Mouse (Mus musculus) adrenal gland, adult 2 months (tissue): ENCODE measurements around the gene Upb1. TPM values are rescaled to one million over a fixed set of nuclear protein-coding genes. Genes with fewer than 3 reads are reported as not detected.

Source experiments
- polyA plus RNA-seq: library from polyadenylated mRNA; depleted of rRNA; stranded (reverse); fragments of >200 nt; gene quantifications from 2 replicates; pipeline ENCODE4 v1.2.3, GENCODE M21; 2012; rRNA removed
- total RNA-seq, 2 experiments: library from RNA; stranded (reverse); gene quantifications; 2 replicates each; pipeline ENCODE4 v1.2.3; 2021

The Upb1 gene
- total and polyA plus RNA-seq, 3 experiments, result 0.20 to 2.2 (median 0.72) TPM

Other genes with a start within 250 kb of the Upb1 start
- 10 to 100 TPM; 58.8 to 64.0 TPM for gene Specc1l, start 189.0 kb upstream of the Upb1 start, total RNA-seq
- gene Specc1l, start 189.0 kb upstream of the Upb1 start, polyA plus RNA-seq, result 24.3 and 27.8 TPM in 2 replicates
- 1 to 10 TPM; 2.8 to 5.3 TPM for gene Adora2a, start 84.2 kb upstream of the Upb1 start, total RNA-seq
- gene Adora2a, start 84.2 kb upstream of the Upb1 start, polyA plus RNA-seq, result 11.6 and 13.4 TPM in 2 replicates
- 10 to 100 TPM; 87.1 to 92.8 TPM for gene Snrpd3, start 116.4 kb downstream of the Upb1 start, total RNA-seq
- gene Snrpd3, start 116.4 kb downstream of the Upb1 start, polyA plus RNA-seq, result 1.7 and 3.6 TPM in 2 replicates
- 10 to 100 TPM; 25.9 to 26.0 TPM for gene Gucd1, start 116.9 kb downstream of the Upb1 start, total RNA-seq
- gene Gucd1, start 116.9 kb downstream of the Upb1 start, polyA plus RNA-seq, result 56.1 and 74.1 TPM in 2 replicates
- under 1 TPM; 0.14 to 0.41 TPM for gene Lrrc75b, start 159.2 kb downstream of the Upb1 start, total RNA-seq
- gene Lrrc75b, start 159.2 kb downstream of the Upb1 start, polyA plus RNA-seq, result 0.17 and 0.30 TPM in 2 replicates
- not detected for gene Ggt1, start 160.5 kb downstream of the Upb1 start, total RNA-seq
- gene Ggt1, start 160.5 kb downstream of the Upb1 start, polyA plus RNA-seq, result 0.15 and 0.20 TPM in 2 replicates
- gene Ggt5, start 188.2 kb downstream of the Upb1 start, total RNA-seq, result 1 to 10 TPM; 5.4 to 7.1 TPM
- 52.7 and 56.5 TPM in 2 replicates for gene Ggt5, start 188.2 kb downstream of the Upb1 start, polyA plus RNA-seq
- 10 to 100 TPM; 10.7 to 13.5 TPM for gene Susd2, start 242.9 kb downstream of the Upb1 start, total RNA-seq
- 23.3 and 31.3 TPM in 2 replicates for gene Susd2, start 242.9 kb downstream of the Upb1 start, polyA plus RNA-seq